Mouse (Mus musculus): ENCODE measurements around the gene Selenot.

GRCm38 (mm10) chr3:58608506-58608905 is 32.1 kb downstream of the Selenot start:
- TF ChIP-seq CTCF (IDR thresholded peaks at IDR 0.05; ENCODE audit: control insufficient read depth, insufficient read depth, insufficient replicate concordance, low read depth, low read length) (no peak), POLR2A (IDR thresholded peaks at IDR 0.05; ENCODE audit: control insufficient read depth, low read depth, low read length) (no peak)

Data from testis, adult 2 months (tissue).